Mouse (Mus musculus) T-helper 2 cell (primary cell): Measurements from ENCODE around the gene Plin5.

Source experiments
- in situ Hi-C: fragments of 300-600 bp; cut with MboI, MseI; formaldehyde crosslinking; loops from one replicate; pipeline ENCODE4 v1.15.1; 2025; ENCODE audit warnings: high pct_unique_total_duplicates

Gene Plin5

GRCm38 (mm10) chr17:56108334-56109044 is 8.9 kb downstream of the Plin5 start:
- in situ Hi-C loops, result loop anchor here (10.0 kb wide), 1 partner anchor 276 kb away; no protein-coding TSS in a partner anchor

- in situ Hi-C loops, result loop anchor here (10.0 kb wide), 1 partner anchor 277 kb away; no protein-coding TSS in a partner anchor
These were observed 9.7 kb downstream of the Plin5 start for GRCm38 (mm10) chr17:56107736-56108135.

GRCm38 (mm10) chr17:56106981-56107380 is 10.4 kb downstream of the Plin5 start:
- in situ Hi-C loops, result loop anchor here (10.0 kb wide), 1 partner anchor 278 kb away; no protein-coding TSS in a partner anchor

GRCm38 (mm10) chr17:56106436-56106835 is 11.0 kb downstream of the Plin5 start:
- in situ Hi-C loops, result loop anchor here (10.0 kb wide), 1 partner anchor 278 kb away; no protein-coding TSS in a partner anchor

GRCm38 (mm10) chr17:56104821-56105220 is 12.6 kb downstream of the Plin5 start:
- in situ Hi-C loops, result loop anchor here (10.0 kb wide), 1 partner anchor 280 kb away; no protein-coding TSS in a partner anchor

GRCm38 (mm10) chr17:56103465-56104285 is 13.7 kb downstream of the Plin5 start:
- in situ Hi-C loops, result loop anchor here (10.0 kb wide), 1 partner anchor 281 kb away; no protein-coding TSS in a partner anchor

GRCm38 (mm10) chr17:56102927-56103326 is 14.5 kb downstream of the Plin5 start:
- in situ Hi-C loops, result loop anchor here (10.0 kb wide), 1 partner anchor 282 kb away; no protein-coding TSS in a partner anchor

GRCm38 (mm10) chr17:56102158-56102557 is 15.2 kb downstream of the Plin5 start:
- in situ Hi-C loops, result loop anchor here (10.0 kb wide), 1 partner anchor 283 kb away; no protein-coding TSS in a partner anchor

GRCm38 (mm10) chr17:56100811-56101210 is 16.6 kb downstream of the Plin5 start:
- in situ Hi-C loops, result loop anchor here (10.0 kb wide), 1 partner anchor 284 kb away; no protein-coding TSS in a partner anchor

GRCm38 (mm10) chr17:56098711-56099572 is 18.5 kb downstream of the Plin5 start:
- in situ Hi-C loops, result no loop called here

GRCm38 (mm10) chr17:56098180-56098579 is 19.2 kb downstream of the Plin5 start:
- in situ Hi-C loops, result no loop called here

GRCm38 (mm10) chr17:56096883-56097282 is 20.5 kb downstream of the Plin5 start:
- in situ Hi-C loops, result no loop called here

- in situ Hi-C loops, result no loop called here
These were observed 24.6 kb downstream of the Plin5 start for GRCm38 (mm10) chr17:56092794-56093193.

GRCm38 (mm10) chr17:56092312-56092711 is 25.1 kb downstream of the Plin5 start:
- in situ Hi-C loops, result no loop called here

GRCm38 (mm10) chr17:56080781-56081585 is 36.4 kb downstream of the Plin5 start:
- in situ Hi-C loops, result no loop called here

- in situ Hi-C loops, result loop anchor here (5.0 kb wide), 1 partner anchor 43 kb away; the partner anchor contains the start of gene Sh3gl1
These were observed 37.5 kb downstream of the Plin5 start for GRCm38 (mm10) chr17:56079921-56080320.

- in situ Hi-C loops, result loop anchor here (5.0 kb wide), 1 partner anchor 42 kb away; the partner anchor contains the start of gene Sh3gl1
These were observed 38.3 kb downstream of the Plin5 start, which contains the start of gene Hdgfl2 for GRCm38 (mm10) chr17:56078880-56079795. TSS of gene Hdgfl2 (plus strand) at chr17:56079634.

GRCm38 (mm10) chr17:56078361-56078760 is 39.0 kb downstream of the Plin5 start:
- in situ Hi-C loops, result loop anchor here (5.0 kb wide), 1 partner anchor 41 kb away; the partner anchor contains the start of gene Sh3gl1

GRCm38 (mm10) chr17:56077523-56077922 is 39.9 kb downstream of the Plin5 start:
- in situ Hi-C loops, result loop anchor here (5.0 kb wide), 1 partner anchor 40 kb away; the partner anchor contains the start of gene Sh3gl1
